Mouse (Mus musculus) gastrocnemius, postnatal 36 days (tissue): ENCODE data around the gene Rsph10b. TPM values are rescaled to one million over a fixed set of nuclear protein-coding genes. Genes with fewer than 3 reads are reported as not detected.

Source experiments
- DNase-seq, 2 experiments: peaks; one replicate each; pipeline ENCODE4 v3.0.0; 2022
- intact Hi-C: fragments of 180-260 bp; cut with DNase I; formaldehyde crosslinking; loops from one replicate; pipeline ENCODE4 v1.15.1; 2025
- total RNA-seq, 2 experiments: library from RNA; stranded (reverse); gene quantifications; 2 replicates each; pipeline ENCODE4 v1.2.3; 2021

Gene Rsph10b
- total RNA-seq, 2 experiments from 2014 or later, result 0.59 to 0.89 TPM

GRCm38 (mm10) chr5:143933414-143933813 lies 579 bp downstream of the Rsph10b start:
- intact Hi-C loops, result no loop called here
- DNase-seq, result no peak

- intact Hi-C loops, result no loop called here
- no peak for DNase-seq
Measured at GRCm38 (mm10) chr5:143933875-143934274, 1.0 kb downstream of the Rsph10b start.

- no peak for DNase-seq
- intact Hi-C loops, result no loop called here
Measured at GRCm38 (mm10) chr5:143936156-143936555, 3.3 kb downstream of the Rsph10b start.

- intact Hi-C loops, result no loop called here
- DNase-seq, result no peak
Measured at GRCm38 (mm10) chr5:143941588-143941987, 8.8 kb downstream of the Rsph10b start.

- intact Hi-C loops, result no loop called here
- DNase-seq, result no peak
Measured at GRCm38 (mm10) chr5:143943231-143944125, 10.6 kb downstream of the Rsph10b start.

- intact Hi-C loops, result no loop called here
- no peak for DNase-seq
Measured at GRCm38 (mm10) chr5:143948361-143948760, 15.5 kb downstream of the Rsph10b start.

GRCm38 (mm10) chr5:143950016-143950415 lies 17.2 kb downstream of the Rsph10b start:
- intact Hi-C loops, result no loop called here
- no peak for DNase-seq

- DNase-seq, result no peak
- intact Hi-C loops, result no loop called here
Measured at GRCm38 (mm10) chr5:143957101-143957500, 24.3 kb downstream of the Rsph10b start.

- intact Hi-C loops, result no loop called here
- DNase-seq, result no peak
Measured at GRCm38 (mm10) chr5:143959551-143959950, 26.7 kb downstream of the Rsph10b start.

- no peak for DNase-seq
- intact Hi-C loops, result no loop called here
Measured at GRCm38 (mm10) chr5:143961176-143961575, 28.3 kb downstream of the Rsph10b start.

- no peak for DNase-seq
- intact Hi-C loops, result no loop called here
Measured at GRCm38 (mm10) chr5:143965586-143966345, 32.9 kb downstream of the Rsph10b start.

GRCm38 (mm10) chr5:143966671-143967070 lies 33.8 kb downstream of the Rsph10b start:
- intact Hi-C loops, result no loop called here

GRCm38 (mm10) chr5:143972628-143973027 lies 39.8 kb downstream of the Rsph10b start:
- intact Hi-C loops, result no loop called here
- no peak for DNase-seq

More at GRCm38 (mm10) chr5:143966671-143967070, 33.8 kb downstream of the Rsph10b start:
- DNase-seq, result no peak

GRCm38 (mm10) chr5:143974931-143975630 lies 42.2 kb downstream of the Rsph10b start:
- intact Hi-C loops, result no loop called here
- DNase-seq, result peak; percentile 38 to 61

- DNase-seq, result no peak
- intact Hi-C loops, result no loop called here
Measured at GRCm38 (mm10) chr5:143975631-143975933, 42.7 kb downstream of the Rsph10b start.

GRCm38 (mm10) chr5:143976232-143976631 lies 43.4 kb downstream of the Rsph10b start:
- DNase-seq, result no peak
- intact Hi-C loops, result no loop called here

GRCm38 (mm10) chr5:143976726-143977431 lies 44.0 kb downstream of the Rsph10b start:
- peak in 1 of 2 experiments; percentile 4 for DNase-seq

GRCm38 (mm10) chr5:143980858-143981257 lies 48.0 kb downstream of the Rsph10b start:
- intact Hi-C loops, result no loop called here
- no peak for DNase-seq

More at GRCm38 (mm10) chr5:143976726-143977431, 44.0 kb downstream of the Rsph10b start:
- intact Hi-C loops, result no loop called here

- intact Hi-C loops, result no loop called here
- DNase-seq, result no peak
Measured at GRCm38 (mm10) chr5:143982361-143982760, 49.5 kb downstream of the Rsph10b start.

GRCm38 (mm10) chr5:143985381-143985780 lies 52.5 kb downstream of the Rsph10b start:
- intact Hi-C loops, result no loop called here
- DNase-seq, result no peak
